Mouse (Mus musculus): ENCODE measurements at regions not wholly inside any gene's neighbourhood (a gene's known extent, or its start where the extent isn't known, plus 50 kb on each side); places are given as distances from the start of the nearest gene placed in this dataset.

- no peaks in the 10 kb centered on the region for H3K27me3 ChIP-seq (ENCODE audit: control insufficient read depth, insufficient read depth, low read depth, low read length)
- H3K9me3 ChIP-seq (ENCODE audit: control insufficient read depth, low read length), result no peaks in the 10 kb centered on the region
- no peaks in the 10 kb centered on the region for H3K36me3 ChIP-seq (ENCODE audit: control insufficient read depth, insufficient read depth, low read length)
- H3K4me2 ChIP-seq (ENCODE audit: low read depth, low read length), result no peak overlapping the region
- ATAC-seq (ENCODE audit: low read depth), result no peak
- no peaks in the 10 kb centered on the region for H3K4me1 ChIP-seq (replicated peaks; ENCODE audit: control insufficient read depth, insufficient read depth, low read length)
- no peak overlapping the region for H3K27ac ChIP-seq (ENCODE audit: low read length)
- H3K9ac ChIP-seq (ENCODE audit: low read length), result no peak overlapping the region
- H3K4me3 ChIP-seq (ENCODE audit: low read length), result no peak overlapping the region
- WGBS, result 58% methylated on average over 6 of the region's 6 CpGs
These were observed 648.2 kb downstream of the Inhba start for GRCm38 (mm10) chr13:16659894-16660293.

DNA sequence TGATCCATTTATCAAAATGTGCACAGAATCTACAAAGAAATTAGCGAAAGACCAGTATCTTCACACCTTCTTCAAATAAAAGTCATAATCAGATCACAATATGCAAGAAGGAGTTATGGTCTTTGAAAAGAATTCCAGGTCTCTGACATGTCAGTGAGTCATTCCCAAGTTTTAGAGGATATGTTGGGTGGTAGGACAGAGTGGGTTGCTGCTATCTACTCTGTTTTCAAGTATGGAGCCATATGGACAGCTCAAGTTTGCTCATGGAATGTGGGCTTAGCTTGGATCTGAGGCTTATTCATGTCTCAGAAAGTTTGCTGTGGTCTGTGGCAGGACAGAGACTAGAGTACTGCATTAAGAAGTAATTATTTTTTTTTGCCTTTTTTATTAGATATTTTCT lies 657.0 kb downstream of the Inhba start:
- WGBS, result 86% methylated on average over 1 of the region's 1 CpGs
- H3K36me3 ChIP-seq (ENCODE audit: control insufficient read depth, insufficient read depth, low read length), result no peaks in the 10 kb centered on the region
- no peak for ATAC-seq (ENCODE audit: low read depth)

DNA sequence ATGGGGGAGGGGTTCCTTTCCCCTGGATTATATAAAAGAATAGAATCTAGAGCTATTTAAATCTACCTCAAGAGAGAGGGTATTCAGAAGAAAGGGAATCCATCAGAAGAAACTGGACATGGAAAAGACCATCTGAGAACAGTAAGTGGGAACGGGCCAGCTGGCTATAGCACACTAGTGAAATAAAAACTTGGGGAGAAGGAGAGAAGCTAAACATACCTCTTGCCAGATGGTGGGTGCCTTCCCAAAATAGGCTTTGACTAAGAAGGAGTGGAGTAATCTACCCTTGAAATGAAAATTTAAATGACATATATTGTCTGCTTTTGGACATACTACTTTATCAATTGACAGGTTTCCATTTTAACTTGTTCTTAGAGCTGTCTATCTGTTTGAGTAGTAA lies 657.6 kb downstream of the Inhba start:
- 90% methylated on average over 1 of the region's 1 CpGs for WGBS
- H3K4me3 ChIP-seq (ENCODE audit: low read length), result no peak overlapping the region
- no peaks in the 10 kb centered on the region for H3K4me1 ChIP-seq (replicated peaks; ENCODE audit: control insufficient read depth, insufficient read depth, low read length)
- no peak overlapping the region for H3K9ac ChIP-seq (ENCODE audit: low read length)
- no peaks in the 10 kb centered on the region for H3K36me3 ChIP-seq (ENCODE audit: control insufficient read depth, insufficient read depth, low read length)
- H3K27ac ChIP-seq (ENCODE audit: low read length), result no peak overlapping the region
- no peaks in the 10 kb centered on the region for H3K27me3 ChIP-seq (ENCODE audit: control insufficient read depth, insufficient read depth, low read depth, low read length)
- ATAC-seq (ENCODE audit: low read depth), result no peak
- H3K4me2 ChIP-seq (ENCODE audit: low read depth, low read length), result no peak overlapping the region
- no peaks in the 10 kb centered on the region for H3K9me3 ChIP-seq (ENCODE audit: control insufficient read depth, low read length)

More for the DNA sequence above, 657.0 kb downstream of the Inhba start:
- no peak overlapping the region for H3K4me2 ChIP-seq (ENCODE audit: low read depth, low read length)
- no peak overlapping the region for H3K4me3 ChIP-seq (ENCODE audit: low read length)
- no peak overlapping the region for H3K9ac ChIP-seq (ENCODE audit: low read length)
- H3K27me3 ChIP-seq (ENCODE audit: control insufficient read depth, insufficient read depth, low read depth, low read length), result no peaks in the 10 kb centered on the region
- no peaks in the 10 kb centered on the region for H3K9me3 ChIP-seq (ENCODE audit: control insufficient read depth, low read length)
- no peak overlapping the region for H3K27ac ChIP-seq (ENCODE audit: low read length)
- H3K4me1 ChIP-seq (replicated peaks; ENCODE audit: control insufficient read depth, insufficient read depth, low read length), result no peaks in the 10 kb centered on the region

DNA sequence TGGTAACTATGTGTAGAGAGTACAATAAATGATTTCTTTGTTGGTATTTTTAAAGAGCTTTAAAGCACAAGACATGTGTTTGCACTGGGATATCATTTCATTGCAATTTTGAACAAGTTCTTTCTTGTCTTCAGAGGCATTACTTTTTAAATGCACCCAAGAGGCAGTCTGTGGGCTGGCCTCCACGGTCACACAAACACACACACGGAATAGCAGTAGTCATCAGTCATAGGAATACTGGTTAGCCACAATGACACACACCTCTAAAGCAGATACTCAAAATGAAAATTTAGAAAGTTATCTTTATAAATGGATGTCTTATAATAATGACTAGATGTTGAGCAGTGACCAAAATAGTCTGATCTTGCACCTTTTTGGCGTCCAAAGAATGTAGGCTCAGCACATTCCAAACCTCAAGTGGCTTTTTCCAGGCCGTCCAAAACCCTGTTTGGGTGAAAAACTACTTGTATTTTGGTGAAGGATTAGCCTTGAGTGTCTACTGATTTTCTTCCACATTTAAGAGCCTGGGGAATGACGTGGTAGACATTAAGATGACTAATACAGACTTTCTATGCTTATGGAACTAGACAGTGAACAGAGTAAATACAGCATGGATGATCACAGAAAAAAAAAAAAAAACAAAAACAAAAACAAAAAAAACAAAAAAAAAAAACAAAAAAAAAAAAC lies 658.5 kb downstream of the Inhba start:
- no peak overlapping the region for H3K9ac ChIP-seq (ENCODE audit: low read length)
- 37% methylated on average over 5 of the region's 5 CpGs for WGBS

GRCm38 (mm10) chr13:16670736-16671135 lies 659.1 kb downstream of the Inhba start:
- Histone ChIP-seq H3K27ac (ENCODE audit: low read length) (no peak overlapping the region), H3K9me3 (ENCODE audit: control insufficient read depth, low read length) (no peaks in the 10 kb centered on the region), H3K27me3 (ENCODE audit: control insufficient read depth, insufficient read depth, low read depth, low read length) (no peaks in the 10 kb centered on the region), H3K36me3 (ENCODE audit: control insufficient read depth, insufficient read depth, low read length) (no peaks in the 10 kb centered on the region), H3K9ac (ENCODE audit: low read length) (no peak overlapping the region), H3K4me2 (ENCODE audit: low read depth, low read length) (no peak overlapping the region), H3K4me1 (replicated peaks; ENCODE audit: control insufficient read depth, insufficient read depth, low read length) (no peaks in the 10 kb centered on the region), H3K4me3 (ENCODE audit: low read length) (no peak overlapping the region)
- no peak for ATAC-seq (ENCODE audit: low read depth)

More for the DNA sequence above, 658.5 kb downstream of the Inhba start:
- Histone ChIP-seq H3K4me2 (ENCODE audit: low read depth, low read length) (no peak overlapping the region), H3K27me3 (ENCODE audit: control insufficient read depth, insufficient read depth, low read depth, low read length) (no peaks in the 10 kb centered on the region), H3K27ac (ENCODE audit: low read length) (no peak overlapping the region), H3K9me3 (ENCODE audit: control insufficient read depth, low read length) (no peaks in the 10 kb centered on the region), H3K36me3 (ENCODE audit: control insufficient read depth, insufficient read depth, low read length) (no peaks in the 10 kb centered on the region), H3K4me1 (replicated peaks; ENCODE audit: control insufficient read depth, insufficient read depth, low read length) (no peaks in the 10 kb centered on the region), H3K4me3 (ENCODE audit: low read length) (no peak overlapping the region)
- no peak for ATAC-seq (ENCODE audit: low read depth)

GRCm38 (mm10) chr13:16676873-16677272 lies 665.2 kb downstream of the Inhba start:
- no peak overlapping the region for H3K4me3 ChIP-seq (ENCODE audit: low read length)
- 74% methylated on average over 1 of the region's 1 CpGs for WGBS
- no peak overlapping the region for H3K4me2 ChIP-seq (ENCODE audit: low read depth, low read length)
- H3K36me3 ChIP-seq (ENCODE audit: control insufficient read depth, insufficient read depth, low read length), result no peaks in the 10 kb centered on the region
- no peak overlapping the region for H3K9ac ChIP-seq (ENCODE audit: low read length)
- no peak for ATAC-seq (ENCODE audit: low read depth)
- no peak overlapping the region for H3K27ac ChIP-seq (ENCODE audit: low read length)
- H3K9me3 ChIP-seq (ENCODE audit: control insufficient read depth, low read length), result no peaks in the 10 kb centered on the region
- H3K4me1 ChIP-seq (replicated peaks; ENCODE audit: control insufficient read depth, insufficient read depth, low read length), result no peaks in the 10 kb centered on the region
- no peaks in the 10 kb centered on the region for H3K27me3 ChIP-seq (ENCODE audit: control insufficient read depth, insufficient read depth, low read depth, low read length)

- no peak overlapping the region for H3K4me3 ChIP-seq (ENCODE audit: low read length)
- ATAC-seq (ENCODE audit: low read depth), result no peak
- no peaks in the 10 kb centered on the region for H3K9me3 ChIP-seq (ENCODE audit: control insufficient read depth, low read length)
- no peaks in the 10 kb centered on the region for H3K27me3 ChIP-seq (ENCODE audit: control insufficient read depth, insufficient read depth, low read depth, low read length)
- no peak overlapping the region for H3K9ac ChIP-seq (ENCODE audit: low read length)
- H3K36me3 ChIP-seq (ENCODE audit: control insufficient read depth, insufficient read depth, low read length), result no peaks in the 10 kb centered on the region
- WGBS, result 60% methylated on average over 1 of the region's 1 CpGs
- H3K27ac ChIP-seq (ENCODE audit: low read length), result no peak overlapping the region
- no peak overlapping the region for H3K4me2 ChIP-seq (ENCODE audit: low read depth, low read length)
- H3K4me1 ChIP-seq (replicated peaks; ENCODE audit: control insufficient read depth, insufficient read depth, low read length), result no peaks in the 10 kb centered on the region
These were observed 666.8 kb downstream of the Inhba start for GRCm38 (mm10) chr13:16678246-16679024.

- Histone ChIP-seq H3K27ac (ENCODE audit: low read length) (no peak overlapping the region), H3K27me3 (ENCODE audit: control insufficient read depth, insufficient read depth, low read depth, low read length) (no peaks in the 10 kb centered on the region), H3K4me1 (replicated peaks; ENCODE audit: control insufficient read depth, insufficient read depth, low read length) (no peaks in the 10 kb centered on the region), H3K9me3 (ENCODE audit: control insufficient read depth, low read length) (no peaks in the 10 kb centered on the region), H3K36me3 (ENCODE audit: control insufficient read depth, insufficient read depth, low read length) (no peaks in the 10 kb centered on the region), H3K4me3 (ENCODE audit: low read length) (no peak overlapping the region), H3K9ac (ENCODE audit: low read length) (no peak overlapping the region), H3K4me2 (ENCODE audit: low read depth, low read length) (no peak overlapping the region)
- ATAC-seq (ENCODE audit: low read depth), result no peak
- 89% methylated on average over 1 of the region's 1 CpGs for WGBS
These were observed 682.5 kb downstream of the Inhba start for GRCm38 (mm10) chr13:16694201-16694600.

DNA sequence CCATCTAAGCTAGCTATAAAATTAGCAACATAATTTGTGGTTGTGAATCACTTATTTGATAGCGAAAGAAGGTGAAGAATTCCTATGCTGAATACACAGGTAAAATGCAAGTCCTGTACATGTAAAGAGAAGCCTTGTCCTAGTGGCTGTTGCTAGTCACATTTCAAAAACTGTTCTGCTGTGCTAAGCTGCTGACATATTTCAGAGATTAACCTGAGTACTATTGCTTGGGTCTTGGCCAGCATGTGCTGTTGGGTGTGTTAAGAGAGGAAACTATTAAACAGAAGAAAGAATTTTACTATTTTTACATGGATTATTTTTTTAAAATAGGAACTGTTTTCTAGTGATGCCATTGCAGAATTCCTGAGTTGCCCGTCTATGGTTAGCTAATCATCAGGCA lies 689.3 kb downstream of the Inhba start:
- Histone ChIP-seq H3K4me2 (ENCODE audit: low read depth, low read length) (no peak overlapping the region), H3K4me1 (replicated peaks; ENCODE audit: control insufficient read depth, insufficient read depth, low read length) (no peaks in the 10 kb centered on the region), H3K9me3 (ENCODE audit: control insufficient read depth, low read length) (no peaks in the 10 kb centered on the region), H3K4me3 (ENCODE audit: low read length) (no peak overlapping the region), H3K9ac (ENCODE audit: low read length) (no peak overlapping the region), H3K36me3 (ENCODE audit: control insufficient read depth, insufficient read depth, low read length) (no peaks in the 10 kb centered on the region), H3K27me3 (ENCODE audit: control insufficient read depth, insufficient read depth, low read depth, low read length) (no peaks in the 10 kb centered on the region), H3K27ac (ENCODE audit: low read length) (no peak overlapping the region)
- ATAC-seq (ENCODE audit: low read depth), result no peak
- WGBS, result 80% methylated on average over 2 of the region's 2 CpGs
